Mouse (Mus musculus) cerebral cortex, adult 2 months (tissue): Measurements from ENCODE around the gene Colq.

ENCODE experiments used
- WGBS: fragments of 180-500 bp; shearing (Covaris S2); methylation state at CpG from one replicate; pipeline ENCODE4 v1.1.7; 2018; 5-methylcytosine and 5-hydroxymethylcytosine counted together

Colq gene

GRCm38 (mm10) chr14:31591243-31591642 lies at the start of gene Colq:
Gene Colq, minus strand, starts transcription at chr14:31591343.
- 90% methylated on average over 3 of the region's 3 CpGs for WGBS

DNA sequence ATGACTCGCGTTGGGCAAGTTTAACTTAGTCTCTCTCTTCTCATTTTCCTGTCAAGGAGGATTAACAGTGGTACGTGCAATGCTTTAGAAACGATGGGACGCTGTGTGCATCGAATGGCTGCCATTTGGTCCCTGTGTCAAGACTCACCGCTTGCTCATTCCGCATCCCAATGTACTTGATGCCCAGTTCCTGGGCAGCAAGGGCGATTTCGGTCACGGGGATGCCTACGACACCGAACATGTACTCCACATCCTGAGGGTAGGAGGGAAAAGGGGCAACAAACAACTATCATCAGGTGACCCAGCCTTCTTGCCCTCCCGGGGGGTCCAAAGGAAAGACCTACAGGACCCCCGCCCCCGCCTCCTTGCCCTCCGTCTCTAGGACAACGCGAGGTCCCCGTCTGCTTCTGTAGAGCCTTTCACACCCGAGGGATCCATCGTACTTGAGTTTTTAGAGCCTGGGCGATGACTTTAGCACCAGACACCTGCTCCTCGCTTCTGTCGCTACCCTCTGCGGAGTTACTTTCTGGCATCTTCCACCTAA lies 49.3 kb upstream of the Colq start, which contains the start of gene Gm49387:
Gene Gm49387, minus strand, starts transcription at position 533 of the 544 bp plus-strand sequence.
- 3% methylated on average over 26 of the region's 26 CpGs for WGBS

- 64% methylated on average over 7 of the region's 7 CpGs for WGBS
Observed at GRCm38 (mm10) chr14:31630677-31631076, 39.5 kb upstream of the Colq start.

DNA sequence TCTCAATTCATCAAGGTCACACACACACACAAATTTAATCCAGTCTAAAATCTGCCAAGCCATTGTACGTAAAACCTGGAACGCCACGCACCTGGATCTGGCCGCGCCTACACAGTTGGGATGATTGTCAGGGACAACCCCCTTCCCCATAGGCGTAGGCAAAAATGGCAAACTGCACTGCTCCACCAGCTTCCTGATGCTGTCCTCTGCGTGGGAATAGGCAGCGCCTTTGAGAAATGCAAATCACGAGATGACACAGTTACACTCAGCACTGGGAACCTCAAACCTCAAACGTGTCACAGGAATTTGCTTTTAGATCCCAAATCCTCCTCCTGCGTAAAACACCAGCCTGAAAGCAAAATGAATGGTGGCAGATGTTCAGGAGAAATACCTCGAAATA lies 31.6 kb upstream of the Colq start:
- WGBS = 61% methylated on average over 12 of the region's 12 CpGs

DNA sequence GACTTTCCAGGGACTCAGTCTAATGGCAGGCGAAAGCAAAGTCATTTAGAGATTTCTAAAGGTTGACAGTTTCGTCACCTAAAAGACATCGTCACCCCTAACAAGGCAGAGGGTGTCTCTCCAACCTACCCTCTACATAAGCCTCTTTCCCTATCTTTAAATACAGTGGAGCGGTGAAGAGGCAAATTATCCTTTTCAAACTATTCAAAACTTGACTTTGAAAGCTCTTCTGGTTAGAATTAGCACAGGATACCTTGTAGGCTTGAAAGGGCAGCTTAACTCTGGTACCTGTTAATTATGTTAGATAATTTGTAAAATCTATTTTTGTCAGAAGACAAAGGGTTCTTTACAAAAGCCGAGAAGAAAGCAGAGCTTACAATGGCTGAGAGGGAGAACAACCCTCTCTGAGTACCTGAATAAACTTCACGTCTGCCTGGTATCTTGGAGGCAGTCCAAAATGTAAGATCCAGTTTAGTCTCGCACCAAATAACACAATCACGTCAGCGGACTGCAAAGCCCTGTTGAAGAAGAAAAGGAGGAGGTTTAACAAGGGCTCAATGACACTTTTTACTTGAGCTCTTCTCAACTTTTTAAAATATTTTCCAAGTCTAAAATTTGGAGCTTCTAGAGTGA lies 29.6 kb upstream of the Colq start:
- 69% methylated on average over 9 of the region's 9 CpGs for WGBS

GRCm38 (mm10) chr14:31617997-31618396 lies 26.9 kb upstream of the Colq start:
- 87% methylated on average over 3 of the region's 3 CpGs for WGBS

GRCm38 (mm10) chr14:31617204-31617603 lies 26.1 kb upstream of the Colq start:
- 54% methylated on average over 9 of the region's 9 CpGs for WGBS

GRCm38 (mm10) chr14:31613671-31614070 lies 22.5 kb upstream of the Colq start:
- WGBS = 88% methylated on average over 5 of the region's 5 CpGs

GRCm38 (mm10) chr14:31611986-31612385 lies 20.8 kb upstream of the Colq start:
- 68% methylated on average over 4 of the region's 4 CpGs for WGBS

DNA sequence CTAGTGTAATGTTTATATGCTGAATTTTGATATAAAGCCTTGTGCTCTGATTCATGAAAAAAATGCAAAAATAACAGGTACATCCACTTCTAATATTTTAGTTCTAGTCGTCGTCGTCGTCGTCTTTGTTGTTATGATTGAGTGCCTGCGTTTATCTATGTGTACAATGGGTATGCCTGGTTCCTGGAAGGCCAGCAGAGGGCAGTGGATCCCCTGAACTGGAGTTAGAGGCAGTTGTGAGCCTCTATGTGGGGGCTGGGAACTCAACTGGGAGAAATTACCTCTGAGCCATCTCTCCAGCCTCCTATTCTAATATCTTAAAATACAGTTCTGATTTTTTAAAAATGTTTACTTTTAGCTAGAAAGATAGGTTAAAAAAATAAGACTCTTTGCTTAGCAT lies 14.4 kb upstream of the Colq start:
- 69% methylated on average over 6 of the region's 6 CpGs for WGBS

DNA sequence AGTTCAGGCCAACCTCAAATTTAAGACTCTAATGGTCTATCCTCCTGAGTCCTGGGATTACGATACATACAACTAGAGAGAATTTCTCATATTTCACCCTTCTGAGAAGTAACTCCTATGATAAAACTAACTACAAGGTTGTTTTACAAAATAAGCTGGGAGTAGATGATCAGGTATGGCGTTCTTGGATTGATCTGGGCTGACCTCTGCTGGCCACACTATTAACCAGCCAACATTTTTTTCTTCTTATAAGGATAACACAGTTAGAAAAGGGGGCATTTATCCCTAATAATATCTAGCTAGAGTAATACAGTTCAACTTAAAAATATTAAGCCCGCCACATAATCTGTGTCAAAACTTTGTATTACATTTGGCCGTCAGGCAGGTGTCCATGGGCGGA lies 13.8 kb upstream of the Colq start:
- 83% methylated on average over 5 of the region's 5 CpGs for WGBS

GRCm38 (mm10) chr14:31602616-31602979 lies 11.5 kb upstream of the Colq start:
- WGBS = 95% methylated on average over 6 of the region's 6 CpGs

GRCm38 (mm10) chr14:31601908-31602615 lies 10.9 kb upstream of the Colq start:
- WGBS = 96% methylated on average over 14 of the region's 14 CpGs

- 94% methylated on average over 4 of the region's 4 CpGs for WGBS
Observed at GRCm38 (mm10) chr14:31597446-31597845, 6.3 kb upstream of the Colq start.

GRCm38 (mm10) chr14:31596408-31596807 lies 5.3 kb upstream of the Colq start:
- WGBS = 87% methylated on average over 7 of the region's 7 CpGs

- 51% methylated on average over 3 of the region's 3 CpGs for WGBS
Observed at GRCm38 (mm10) chr14:31594693-31595092, 3.5 kb upstream of the Colq start.

DNA sequence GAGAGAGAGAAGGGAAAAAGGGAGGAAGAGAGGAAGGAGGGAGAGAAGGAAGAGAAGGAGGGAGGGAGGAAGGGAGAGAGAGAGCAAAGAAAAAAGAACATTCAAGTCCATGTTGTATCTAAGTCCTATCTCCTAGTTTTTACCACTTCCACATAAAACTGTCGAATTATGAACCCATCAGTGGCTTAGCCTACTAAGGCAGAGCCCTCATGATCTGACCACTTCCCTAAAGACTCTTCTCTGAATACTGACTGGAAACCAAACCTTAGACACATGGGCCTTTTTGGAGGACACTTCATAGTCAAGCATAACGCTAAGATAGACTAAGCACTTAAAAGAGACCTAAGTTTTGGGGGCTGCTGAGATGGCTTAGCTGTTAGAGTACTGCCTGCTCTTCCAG lies 1.9 kb upstream of the Colq start:
- WGBS = 80% methylated on average over 2 of the region's 2 CpGs

GRCm38 (mm10) chr14:31586451-31586850 lies 4.7 kb downstream of the Colq start:
- 81% methylated on average over 8 of the region's 8 CpGs for WGBS

GRCm38 (mm10) chr14:31583082-31583481 lies 8.1 kb downstream of the Colq start:
- 81% methylated on average over 9 of the region's 9 CpGs for WGBS

- WGBS = 61% methylated on average over 9 of the region's 9 CpGs
Observed at GRCm38 (mm10) chr14:31577966-31578735, 13.0 kb downstream of the Colq start.

GRCm38 (mm10) chr14:31576846-31577697 lies 14.1 kb downstream of the Colq start:
- 44% methylated on average over 10 of the region's 10 CpGs for WGBS
